Mouse (Mus musculus): ENCODE results near the gene Drosha.
"Not testable (repeated sequence)": the region's sequence is repeated elsewhere in the genome, so short reads cannot be mapped to it uniquely, and the experiment has no call there.

The Drosha gene

DNA sequence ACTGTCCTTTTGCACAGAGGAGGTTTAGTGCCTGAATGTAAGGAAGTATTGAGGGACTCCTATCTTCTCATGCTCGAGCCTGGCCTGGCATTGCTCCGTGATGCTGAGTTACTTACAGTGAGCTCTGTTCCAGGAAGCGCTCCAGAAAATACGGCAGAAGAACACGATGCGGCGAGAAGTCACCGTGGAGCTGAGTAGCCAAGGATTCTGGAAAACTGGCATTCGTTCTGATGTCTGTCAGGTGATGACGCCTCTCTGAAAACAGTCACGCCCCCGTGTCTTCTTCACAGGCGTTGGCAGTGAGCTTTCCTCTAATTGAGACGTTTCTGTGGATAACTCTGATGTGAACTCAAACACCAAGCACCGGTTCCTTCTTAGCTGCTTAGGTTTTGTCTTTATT is 60.2 kb downstream of the Drosha start:
- DNase-seq (ENCODE audit: extremely low spot score) = no peak

GRCm38 (mm10) chr15:12885361-12885760 is 60.7 kb downstream of the Drosha start:
- no peak for DNase-seq (ENCODE audit: extremely low spot score)

- DNase-seq (ENCODE audit: extremely low spot score) = no peak
Observed at GRCm38 (mm10) chr15:12887206-12887605, 62.6 kb downstream of the Drosha start.

GRCm38 (mm10) chr15:12888312-12888711 is 63.7 kb downstream of the Drosha start:
- no peak for DNase-seq (ENCODE audit: extremely low spot score)

- no peak for DNase-seq (ENCODE audit: extremely low spot score)
Observed at GRCm38 (mm10) chr15:12889909-12890308, 65.3 kb downstream of the Drosha start.

DNA sequence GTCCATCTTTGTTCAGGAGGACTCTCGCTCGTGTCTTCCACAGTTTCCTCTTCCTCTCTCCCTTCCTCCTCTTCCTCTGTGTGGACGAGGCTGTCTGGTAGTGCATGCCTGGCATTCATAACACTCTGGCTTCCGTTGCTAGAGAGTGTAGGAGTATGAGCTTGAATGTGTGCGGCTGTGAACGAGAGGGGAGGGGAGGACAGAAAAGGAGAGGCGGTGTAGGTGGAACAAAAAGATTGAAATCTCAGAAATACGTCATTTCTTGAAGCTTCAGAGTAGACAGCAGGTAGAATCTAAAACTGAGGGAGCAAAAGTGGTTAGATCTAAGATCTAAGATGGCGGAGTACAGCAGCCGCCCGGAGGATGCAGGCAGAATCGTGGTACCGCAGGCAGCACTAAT is 70.8 kb downstream of the Drosha start:
- no peak for DNase-seq (ENCODE audit: extremely low spot score)

DNA sequence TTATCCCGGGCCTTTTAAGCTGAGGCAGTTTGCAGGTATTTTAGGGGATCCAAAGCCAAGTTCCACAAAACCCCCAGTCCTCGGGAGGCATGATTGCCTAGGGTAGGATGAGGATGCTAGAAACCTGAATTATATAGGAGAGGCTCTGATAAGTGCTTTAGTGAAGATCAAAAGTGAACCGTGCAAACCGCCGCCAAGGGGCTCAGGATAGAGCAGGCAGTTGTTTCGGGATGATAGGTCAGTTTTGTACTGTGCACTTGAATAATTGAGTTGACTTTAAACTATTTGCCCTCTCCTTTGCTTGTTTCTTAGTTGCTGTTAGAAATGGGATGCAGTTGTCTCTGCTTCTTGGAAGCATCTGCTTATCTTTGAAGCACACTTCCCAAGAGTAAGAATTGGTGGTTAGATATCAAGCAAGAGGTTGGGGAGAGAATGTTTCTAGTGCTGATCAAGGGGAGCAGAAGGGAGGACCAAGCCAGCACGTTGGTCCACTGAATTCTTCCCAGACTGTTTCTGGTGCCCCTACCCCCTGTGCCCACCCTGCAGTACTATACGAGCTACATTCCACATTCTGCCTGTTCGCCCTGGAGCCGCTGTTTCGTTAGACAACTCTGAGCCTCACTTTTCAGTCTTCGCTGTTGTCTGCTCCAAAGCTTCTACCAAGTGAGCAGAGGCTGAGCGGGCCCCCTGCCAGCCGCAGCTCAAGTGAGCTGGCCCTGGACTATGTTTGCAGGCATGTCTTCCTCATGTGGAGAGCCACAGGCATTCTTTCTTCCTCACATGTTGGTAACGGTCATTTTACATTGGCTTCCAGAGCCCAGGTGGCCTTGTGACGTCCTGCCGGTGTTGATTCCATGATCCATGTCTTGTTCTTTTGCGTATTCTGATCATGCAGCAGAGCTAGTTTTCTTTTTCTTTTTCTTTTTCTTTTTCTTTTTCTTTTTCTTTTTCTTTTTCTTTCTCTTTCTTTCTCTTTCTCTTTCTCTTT is 71.7 kb downstream of the Drosha start:
- no peak for DNase-seq (ENCODE audit: extremely low spot score)

DNA sequence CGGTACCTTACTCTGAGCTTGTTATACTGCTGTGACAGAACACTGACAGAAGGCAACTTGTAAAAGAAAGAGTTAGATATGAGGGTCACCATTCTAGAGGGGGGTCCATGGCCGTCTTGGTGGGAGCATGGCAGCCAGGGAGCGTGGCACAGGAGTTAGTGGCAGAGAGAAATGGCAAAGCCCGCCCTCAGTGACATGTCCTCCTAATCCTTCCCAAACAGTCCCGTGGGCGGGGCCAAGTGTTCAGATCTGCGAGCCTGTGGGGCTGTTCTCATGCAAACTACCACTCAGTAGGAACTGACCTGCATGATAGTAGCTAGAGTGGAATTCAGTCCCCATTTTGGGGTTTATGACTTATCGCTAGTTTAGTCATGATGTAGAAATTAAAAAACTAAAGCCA is 73.2 kb downstream of the Drosha start:
- DNase-seq (ENCODE audit: extremely low spot score) = no peak

DNA sequence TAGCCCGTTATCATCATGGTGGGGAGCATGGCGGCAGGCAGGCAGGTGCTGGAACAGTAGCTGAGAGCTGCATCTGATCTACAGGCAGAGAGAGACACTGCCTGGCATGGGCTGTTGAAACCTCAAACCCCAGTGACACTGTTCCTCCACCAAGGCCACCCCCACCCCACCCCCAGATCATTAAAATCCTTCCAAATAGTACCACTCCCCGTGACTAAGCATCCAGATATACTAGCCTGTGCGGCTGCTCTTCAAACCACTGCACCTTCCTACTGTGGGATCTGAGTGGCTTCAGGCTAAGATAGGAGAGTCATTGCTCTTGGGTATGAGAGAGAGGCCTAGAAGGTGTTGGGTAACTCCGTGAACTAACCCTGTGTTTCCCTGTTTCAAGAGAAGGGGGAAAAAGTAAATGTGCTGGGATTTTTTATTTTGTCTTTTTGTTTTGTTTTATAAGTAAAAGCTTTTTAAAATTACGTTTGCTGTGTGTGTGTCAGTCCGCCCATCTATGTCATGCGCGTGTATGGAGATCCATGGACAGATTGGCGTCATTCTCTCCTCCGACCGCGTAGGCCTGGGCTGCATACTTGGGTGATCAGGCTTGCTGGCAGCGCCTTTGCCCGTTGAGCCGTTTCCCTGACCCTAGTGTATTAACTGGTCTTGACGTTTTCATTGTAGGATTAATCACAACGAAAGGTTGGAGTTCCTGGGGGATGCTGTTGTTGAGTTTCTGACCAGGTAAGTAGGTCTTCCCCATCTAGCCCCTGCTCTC is 76.0 kb downstream of the Drosha start:
- no peak for DNase-seq (ENCODE audit: extremely low spot score)

GRCm38 (mm10) chr15:12901197-12901570 is 76.6 kb downstream of the Drosha start:
- DNase-seq (ENCODE audit: extremely low spot score) = no peak

DNA sequence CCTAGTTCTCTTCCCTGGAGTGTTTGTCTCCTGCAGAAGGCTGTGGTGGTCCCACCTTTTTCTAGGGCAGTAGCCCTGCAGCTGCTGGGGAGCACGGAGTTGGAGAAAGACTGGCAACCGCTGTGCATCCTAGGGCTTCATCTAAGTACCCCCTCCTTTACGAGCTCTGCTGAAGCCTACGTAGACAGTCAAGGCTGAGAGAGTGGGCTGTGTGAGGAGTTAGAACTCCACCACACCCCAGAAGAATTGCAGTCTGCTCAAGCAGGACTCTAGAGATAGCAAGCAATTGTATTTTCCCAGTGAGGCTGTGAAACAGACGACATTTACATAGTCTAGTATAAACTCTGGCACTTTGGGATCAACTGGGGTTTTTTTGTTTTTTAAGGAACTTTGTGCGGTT is 79.8 kb downstream of the Drosha start:
- no peak for DNase-seq (ENCODE audit: extremely low spot score)

DNA sequence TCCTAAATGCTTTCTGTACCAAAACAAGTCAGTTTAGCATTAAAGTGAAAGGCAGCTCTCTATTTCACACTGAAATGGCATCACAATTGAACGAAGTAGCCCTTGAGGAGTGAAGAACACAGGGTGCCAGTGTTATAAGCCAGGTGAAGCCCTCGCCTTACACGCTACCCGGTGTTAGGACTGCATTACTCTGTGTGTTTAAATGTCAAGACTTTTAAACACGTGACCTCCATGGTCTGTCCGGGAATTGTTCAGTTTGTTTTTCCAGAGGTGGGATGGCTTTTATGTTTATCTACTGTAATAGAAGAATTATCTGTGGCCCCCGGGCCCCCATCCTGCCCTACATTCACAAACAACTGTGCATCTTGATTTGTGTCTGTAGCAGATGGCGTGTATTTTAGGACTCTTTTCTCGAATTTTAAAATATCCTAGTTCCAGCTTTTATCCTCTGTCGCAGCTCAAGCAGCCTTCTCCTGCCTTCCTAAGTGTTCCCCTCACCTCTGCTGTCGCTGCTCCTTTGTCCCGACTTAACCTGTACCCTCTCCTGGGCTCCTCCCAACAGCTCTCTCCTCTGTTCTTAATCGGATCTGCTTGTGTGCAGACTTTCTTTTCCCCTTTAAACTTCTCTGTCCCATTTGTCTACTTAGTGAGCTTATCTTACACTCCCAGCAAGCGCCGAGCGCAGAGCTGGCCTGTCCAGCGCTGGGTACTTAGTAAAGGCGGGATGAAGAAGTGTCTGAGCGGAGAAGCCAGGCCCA is 83.5 kb downstream of the Drosha start:
- no peak for DNase-seq (ENCODE audit: extremely low spot score)

DNA sequence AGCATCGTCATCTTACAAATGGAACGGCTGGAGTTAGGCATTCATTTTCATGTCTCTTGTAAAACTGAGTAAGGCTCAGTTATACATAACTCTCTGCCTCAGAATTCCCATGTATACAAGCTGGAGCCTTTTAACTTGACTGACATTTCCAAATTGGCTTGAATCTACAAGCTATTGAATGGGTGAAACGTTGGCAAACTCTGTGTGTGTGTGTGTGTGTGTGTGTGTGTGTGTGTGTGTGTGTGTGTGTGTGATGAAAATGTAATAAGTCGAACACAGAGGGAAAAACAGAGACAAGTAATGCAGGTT is 84.1 kb downstream of the Drosha start:
- DNase-seq (ENCODE audit: extremely low spot score) = no peak

DNA sequence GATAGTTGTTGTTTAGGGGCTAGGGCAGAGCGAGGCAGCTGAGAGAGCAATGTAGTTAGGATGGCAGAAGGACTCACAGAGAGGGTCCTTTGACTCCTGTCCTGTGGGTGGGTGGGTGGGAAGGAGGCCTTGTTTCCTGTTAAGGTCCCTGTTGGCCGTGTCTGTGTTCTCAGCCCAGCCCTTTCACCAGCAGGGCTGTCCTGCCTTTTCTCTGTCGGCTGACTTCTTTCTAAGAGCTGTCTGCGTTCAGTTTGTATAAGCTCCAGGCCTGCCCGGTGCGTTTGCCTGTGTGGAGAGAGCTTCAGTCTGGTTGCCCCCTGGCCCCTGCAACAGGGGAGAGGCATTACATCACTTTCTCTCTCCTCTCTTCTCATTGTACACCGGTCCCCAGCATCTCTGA is 84.6 kb downstream of the Drosha start:
- DNase-seq (ENCODE audit: extremely low spot score) = no peak

DNA sequence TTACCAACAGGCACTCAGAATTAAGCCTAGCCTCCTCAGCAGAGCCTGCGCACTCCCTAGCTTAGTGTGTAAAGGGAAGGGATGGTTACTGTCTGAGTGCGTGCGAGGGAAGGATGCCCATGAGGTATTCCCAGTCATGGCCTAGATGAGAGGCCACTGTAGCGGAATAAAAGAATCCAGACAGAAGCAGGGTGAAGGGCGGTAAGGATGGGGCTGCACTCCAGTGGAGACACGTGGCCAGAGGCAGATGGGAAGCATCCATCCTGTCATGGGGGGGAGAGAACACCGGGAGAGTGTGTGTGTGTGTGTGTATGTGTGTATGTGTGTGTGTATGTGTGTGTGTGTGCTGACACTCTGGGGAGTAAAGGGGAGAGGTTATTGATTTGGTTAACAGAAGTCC is 86.5 kb downstream of the Drosha start:
- no peak for DNase-seq (ENCODE audit: extremely low spot score)

GRCm38 (mm10) chr15:12916314-12916815 is 91.8 kb downstream of the Drosha start:
- no peak for DNase-seq (ENCODE audit: extremely low spot score)

GRCm38 (mm10) chr15:12919326-12919966 is 94.8 kb downstream of the Drosha start:
- DNase-seq (ENCODE audit: extremely low spot score) = not testable (repeated sequence)

GRCm38 (mm10) chr15:12919967-12920870 is 95.6 kb downstream of the Drosha start:
- DNase-seq (ENCODE audit: extremely low spot score) = no peak

- DNase-seq (ENCODE audit: extremely low spot score) = no peak
Observed at GRCm38 (mm10) chr15:12921901-12922300, 97.3 kb downstream of the Drosha start.

DNA sequence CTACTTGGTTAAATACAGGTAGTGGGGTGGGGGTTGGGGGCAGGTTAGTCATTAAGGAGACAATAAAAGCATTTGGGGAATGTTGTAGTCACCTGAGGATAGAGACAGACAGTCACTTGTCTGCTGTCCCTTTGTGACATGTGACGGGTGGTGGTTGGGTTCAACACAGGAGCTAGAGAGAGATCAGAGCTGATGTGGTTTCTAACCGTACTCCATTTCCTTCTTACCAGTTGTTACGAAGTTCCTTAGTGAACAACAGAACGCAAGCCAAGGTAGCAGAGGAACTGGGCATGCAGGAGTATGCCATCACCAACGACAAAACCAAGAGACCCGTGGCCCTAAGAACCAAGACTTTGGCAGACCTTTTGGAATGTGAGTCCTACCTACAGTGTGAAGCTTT is 99.2 kb downstream of the Drosha start:
- DNase-seq (ENCODE audit: extremely low spot score) = no peak

GRCm38 (mm10) chr15:12931481-12931880 is 106.9 kb downstream of the Drosha start:
- no peak for DNase-seq (ENCODE audit: extremely low spot score)

Data from embryo, embryonic 9.5 days (tissue).